Mouse (Mus musculus) inflammation-experienced regulatory T-cells, adult 16 weeks (primary cell): ENCODE measurements around the gene Cacng1. TPM values are rescaled to one million over a fixed set of nuclear protein-coding genes. Genes with fewer than 3 reads are reported as not detected.

ENCODE experiments used
- polyA plus RNA-seq: library from polyadenylated mRNA; unstranded; fragments of 100-300 nt; shearing (Covaris generic); gene quantifications from one replicate; pipeline ENCODE4 v1.2.1, GENCODE M21; 2017

The Cacng1 gene
- polyA plus RNA-seq, result not detected

GRCm38 (mm10) chr11:107716332-107716938 is at the start of gene Cacng1:
TSS of gene Cacng1 (minus strand) at chr11:107716522.

Other genes with a start within 250 kb of the Cacng1 start
- gene Pitpnc1, start 245.8 kb downstream of the Cacng1 start, polyA plus RNA-seq, result 92.4 TPM
- 129 TPM for gene Psmd12, start 237.0 kb downstream of the Cacng1 start, polyA plus RNA-seq
- 67.6 TPM for gene Helz, start 168.6 kb downstream of the Cacng1 start, polyA plus RNA-seq
- not detected for gene Cacng4, start 78.0 kb upstream of the Cacng1 start, polyA plus RNA-seq
- gene Cacng5, start 198.5 kb upstream of the Cacng1 start, polyA plus RNA-seq, result not detected